In the genomic region with DNA sequence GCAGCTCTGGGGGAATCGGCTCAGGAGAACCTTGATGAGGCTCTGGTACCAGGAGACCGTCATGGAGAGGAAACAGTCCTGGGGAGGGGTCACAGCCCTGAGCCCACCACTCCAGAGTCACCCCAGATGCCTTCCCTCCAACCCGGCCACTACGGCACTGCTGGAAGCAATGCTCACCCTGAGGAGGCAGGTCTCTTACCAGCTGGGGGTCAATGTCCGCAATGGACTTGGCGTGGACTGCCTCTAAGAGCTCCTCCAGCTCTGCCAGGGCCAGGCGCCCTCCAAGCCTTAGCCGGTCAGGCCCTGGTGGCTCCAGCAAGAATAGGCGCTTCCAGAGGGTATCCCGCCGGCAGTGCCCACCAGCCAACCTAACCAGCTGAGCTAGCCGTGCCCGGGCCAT, we compare ENCODE assay signal across 10 mouse cellular contexts.
"Had no signal": no experiment of that assay in that cellular context is flagged by ENCODE, and none has a peak within 500 bp of the region (broad histone marks: within the 10 kb centered on the region; RNA-seq: fewer than 3 reads in every experiment).

No protein-coding gene starts in this region.

- H3K9me3 ChIP-seq: limb, embryonic 15.5 days; liver, embryonic 13.5 days; midbrain, embryonic 13.5 days; neural tube, embryonic 15.5 days had no signal

- ATAC-seq: intestine, embryonic 16.5 days; midbrain, embryonic 13.5 days had no signal

- H3K4me2 ChIP-seq: limb, embryonic 15.5 days; liver, embryonic 13.5 days; midbrain, embryonic 13.5 days; neural tube, embryonic 15.5 days had no signal

- H3K27ac ChIP-seq: limb, embryonic 15.5 days; liver, embryonic 13.5 days; midbrain, embryonic 13.5 days; neural tube, embryonic 15.5 days; stomach, postnatal 0 days had no signal

- DNase-seq: liver, embryonic 13.5 days; lung, adult 18-20 months; right cerebral cortex, adult 18-20 months; thymus, postnatal 25 days had no signal

- H3K9ac ChIP-seq: limb, embryonic 15.5 days; liver, embryonic 13.5 days; midbrain, embryonic 13.5 days; neural tube, embryonic 15.5 days had no signal

- H3K27me3 ChIP-seq: limb, embryonic 15.5 days; liver, embryonic 13.5 days; midbrain, embryonic 13.5 days; neural tube, embryonic 15.5 days had no signal

- H3K4me3 ChIP-seq: limb, embryonic 15.5 days; liver, embryonic 13.5 days; midbrain, embryonic 13.5 days; myocyte; neural tube, embryonic 15.5 days had no signal
